Mouse (Mus musculus) cortical plate, adult 2 months (tissue): ENCODE measurements at regions not wholly inside any gene's neighbourhood (a gene's known extent, or its start where the extent isn't known, plus 50 kb on each side); places are given as distances from the start of the nearest gene placed in this dataset.

Source experiments
- CTCF ChIP-seq: fragments of 200-500 bp; IDR thresholded peaks from 2 replicates; pipeline ENCODE4 v1.5.1; 2011; ENCODE audit warnings: mild to moderate bottlenecking, control low read depth, low read length; ENCODE audit not compliant: insufficient read depth; ENCODE audit errors: extremely low read depth
- POLR2A ChIP-seq: fragments of 200-500 bp; IDR thresholded peaks from 2 replicates; pipeline ENCODE4 v1.6.1; 2011; ENCODE audit warnings: mild to moderate bottlenecking, low read length, control low read depth; ENCODE audit not compliant: insufficient read depth; ENCODE audit errors: extremely low read depth

GRCm38 (mm10) chr12:26046991-26047390 is 368.1 kb downstream of the Rnf144a start:
- TF ChIP-seq CTCF (no peak), POLR2A (no peak)
